Mouse (Mus musculus) ES-E14 (cell line): ENCODE data around the gene Elmo1.

Experiments used
- HCFC1 ChIP-seq: IDR thresholded peaks from 2 replicates; pipeline ENCODE4 v1.6.1; 2012; ENCODE audit warnings: low read length, inconsistent platforms, borderline replicate concordance; ENCODE audit not compliant: insufficient read depth
- ZNF384 ChIP-seq: IDR thresholded peaks from 2 replicates; pipeline ENCODE4 v1.6.1; 2012; ENCODE audit warnings: low read depth, low read length, inconsistent platforms

DNA sequence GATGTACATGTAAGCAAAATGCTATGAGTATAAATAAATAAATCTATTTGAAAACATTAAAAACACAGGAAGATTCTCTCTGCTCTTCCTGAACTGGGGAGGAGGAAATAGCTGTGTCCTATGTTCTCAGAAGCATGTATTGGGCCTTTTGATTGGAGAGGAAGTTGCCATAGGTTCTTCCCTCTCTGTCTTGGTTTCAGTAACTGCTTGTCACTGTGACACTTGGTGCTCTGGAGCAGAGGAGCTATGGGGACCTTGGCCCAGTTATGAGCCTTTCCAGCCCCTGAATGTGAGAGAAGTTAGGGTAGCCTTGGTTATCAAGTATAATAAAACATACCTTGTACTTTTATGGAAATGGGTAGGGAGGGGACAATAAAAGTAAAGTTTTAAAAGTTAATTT lies 130.0 kb downstream of the Elmo1 start:
- no peak for TF ChIP-seq HCFC1
- TF ChIP-seq ZNF384 = no peak
